Mouse (Mus musculus) G1E (cell line): ENCODE measurements around the gene Ccr8.

Source experiments
- CTCF ChIP-seq: IDR thresholded peaks from 2 replicates; pipeline ENCODE4 v1.5.1; 2012; ENCODE audit warnings: low read depth, low read length, inconsistent platforms, mixed read lengths
- GATA1 ChIP-seq: IDR thresholded peaks from 2 replicates; pipeline ENCODE4 v1.6.1; 2012; ENCODE audit warnings: borderline replicate concordance, low read length, inconsistent platforms, mixed read lengths
- POLR2AphosphoS5 ChIP-seq: IDR thresholded peaks from 2 replicates; pipeline ENCODE4 v1.6.1; 2012; ENCODE audit warnings: low read depth, low read length, inconsistent platforms; ENCODE audit not compliant: insufficient replicate concordance
- TAL1 ChIP-seq: conservative IDR thresholded peaks from 2 replicates; pipeline ENCODE4 v1.6.1; 2012; ENCODE audit warnings: low read depth, low read length, inconsistent platforms, mixed read lengths

GRCm38 (mm10) chr9:120064317-120064716 is 27.6 kb upstream of the Ccr8 start:
- TF ChIP-seq CTCF = no peak
- TF ChIP-seq GATA1 = no peak
- TF ChIP-seq TAL1 = no peak
- no peak for TF ChIP-seq POLR2AphosphoS5
